Mouse (Mus musculus) erythroblast, adult 5-6 weeks (primary cell): ENCODE measurements around the gene Mtmr6. TPM values are rescaled to one million over a fixed set of nuclear protein-coding genes. Genes with fewer than 3 reads are reported as not detected.

Experiments used
- ATAC-seq: replicated peaks from 2 replicates; pipeline ENCODE4 v1.8.0; 2016; ENCODE audit warnings: moderate number of reproducible peaks, mild to moderate bottlenecking, moderate TSS enrichment, inconsistent platforms; ENCODE audit not compliant: poor library complexity, low FRiP score, severe bottlenecking
- total RNA-seq, 2 experiments: library from RNA; stranded (forward) in 1 of 2; stranded (reverse) in 1 of 2; fragments of 150-400 nt in 1 of 2; fragments of 200-764, 138-1000 nt in 1 of 2; gene quantifications; 2 replicates each; pipeline versions ENCODE4 v1.2.3 to v1.2.4; 2015 to 2017; ENCODE audit warnings: low replicate concordance in 2 of 2

The Mtmr6 gene
- total RNA-seq (2015; ENCODE audit: low replicate concordance) (16.7 and 17.1 TPM in 2 replicates), total RNA-seq (2017; ENCODE audit: low replicate concordance) (18.8 and 23.0 TPM in 2 replicates)

GRCm38 (mm10) chr14:60264990-60265876 is at the start of gene Mtmr6:
Mtmr6 (plus strand) TSS chr14:60265228.
- peak; percentile 100 for ATAC-seq

GRCm38 (mm10) chr14:60216125-60216524 is 48.9 kb upstream of the Mtmr6 start:
- no peak for ATAC-seq

GRCm38 (mm10) chr14:60217616-60218015 is 47.4 kb upstream of the Mtmr6 start:
- ATAC-seq: no peak

GRCm38 (mm10) chr14:60219886-60220285 is 45.1 kb upstream of the Mtmr6 start:
- no peak for ATAC-seq

GRCm38 (mm10) chr14:60238551-60238950 is 26.5 kb upstream of the Mtmr6 start:
- ATAC-seq: no peak

GRCm38 (mm10) chr14:60250366-60250765 is 14.7 kb upstream of the Mtmr6 start:
- ATAC-seq: no peak

GRCm38 (mm10) chr14:60250879-60251278 is 14.1 kb upstream of the Mtmr6 start:
- ATAC-seq: peak; percentile 22; the same call in 1 of the 2 replicates

- ATAC-seq: peak; percentile 97
These were observed 13.6 kb upstream of the Mtmr6 start, which contains the start of the genes Nupl1 and Gm49336 for GRCm38 (mm10) chr14:60251281-60252003. Nupl1 (minus strand) TSS chr14:60251431. Gm49336 (minus strand) TSS chr14:60251507.

GRCm38 (mm10) chr14:60252004-60253000 is 12.7 kb upstream of the Mtmr6 start:
- ATAC-seq: no peak

GRCm38 (mm10) chr14:60253466-60253865 is 11.6 kb upstream of the Mtmr6 start:
- no peak for ATAC-seq

- no peak for ATAC-seq
These were observed 10.3 kb upstream of the Mtmr6 start for GRCm38 (mm10) chr14:60254774-60255173.

GRCm38 (mm10) chr14:60256356-60256755 is 8.7 kb upstream of the Mtmr6 start:
- no peak for ATAC-seq

- ATAC-seq: no peak
These were observed 7.9 kb upstream of the Mtmr6 start for GRCm38 (mm10) chr14:60257101-60257500.

- ATAC-seq: no peak
These were observed 7.2 kb upstream of the Mtmr6 start for GRCm38 (mm10) chr14:60257851-60258250.

- no peak for ATAC-seq
These were observed 2.7 kb upstream of the Mtmr6 start for GRCm38 (mm10) chr14:60262316-60262715.

- no peak for ATAC-seq
These were observed 4.3 kb downstream of the Mtmr6 start for GRCm38 (mm10) chr14:60269333-60269732.

GRCm38 (mm10) chr14:60273346-60273745 is 8.3 kb downstream of the Mtmr6 start:
- no peak for ATAC-seq

- ATAC-seq: no peak
These were observed 10.6 kb downstream of the Mtmr6 start for GRCm38 (mm10) chr14:60275301-60276276.
